Mouse (Mus musculus) erythroblast, embryonic 14.5 days (primary cell): ENCODE results near the gene Gm17606. TPM values are rescaled to one million over a fixed set of nuclear protein-coding genes. Genes with fewer than 3 reads are reported as not detected.
A peak's percentile ranks its signal among the peaks of the same experiment; 100 is the strongest.

ENCODE experiments used
- H3K27me3 ChIP-seq: 2 replicates; pipeline ENCODE4 v1.6.1; 2012; ENCODE audit warnings: inconsistent platforms; ENCODE audit not compliant: control insufficient read depth
- H3K36me3 ChIP-seq: 2 replicates; pipeline ENCODE4 v1.6.1; 2012; ENCODE audit warnings: mild to moderate bottlenecking, inconsistent platforms; ENCODE audit not compliant: control insufficient read depth
- H3K4me1 ChIP-seq: 2 replicates; pipeline ENCODE4 v1.6.1; 2012; ENCODE audit warnings: inconsistent platforms; ENCODE audit not compliant: control insufficient read depth
- H3K4me3 ChIP-seq: replicated peaks from 2 replicates; pipeline ENCODE3; 2012; ENCODE audit warnings: moderate library complexity, mild to moderate bottlenecking, inconsistent platforms
- H3K9me3 ChIP-seq: 2 replicates; pipeline ENCODE4 v1.6.1; 2012; ENCODE audit warnings: low read length, inconsistent platforms, mixed read lengths; ENCODE audit not compliant: control insufficient read depth
- GATA1 ChIP-seq: IDR thresholded peaks from 2 replicates; pipeline ENCODE4 v1.6.1; 2012; ENCODE audit warnings: low read length, inconsistent platforms, mixed read lengths
- TAL1 ChIP-seq: IDR thresholded peaks from 3 replicates; pipeline ENCODE4 v1.6.1; 2012; ENCODE audit warnings: low read length, inconsistent platforms, mixed read lengths
- polyA plus RNA-seq: library from polyadenylated mRNA; stranded (reverse); fragments of >175 nt; gene quantifications from 2 replicates; pipeline ENCODE4 v1.2.3, GENCODE M21; 2012

Gene Gm17606
- polyA plus RNA-seq, 1 experiment: not detected

- Histone ChIP-seq H3K9me3 (no peaks in the 10 kb centered on the region), H3K27me3 (peaks cover 3% of the 10 kb centered on the region), H3K36me3 (peaks cover 32% of the 10 kb centered on the region), H3K4me3 (no peak overlapping the region), H3K4me1 (peaks cover 12% of the 10 kb centered on the region)
- no peak for TF ChIP-seq TAL1
- TF ChIP-seq GATA1: no peak
Observed at GRCm38 (mm10) chr14:54634182-54634581, 6.6 kb upstream of the Gm17606 start.

- Histone ChIP-seq H3K4me3 (no peak overlapping the region), H3K9me3 (no peaks in the 10 kb centered on the region), H3K4me1 (peaks cover 15% of the 10 kb centered on the region), H3K27me3 (peaks cover 27% of the 10 kb centered on the region), H3K36me3 (peaks cover 29% of the 10 kb centered on the region)
- TF ChIP-seq TAL1 (no peak), GATA1 (peak; percentile 35; the same call in 1 of the 2 replicates)
Observed at GRCm38 (mm10) chr14:54636954-54637353, 3.8 kb upstream of the Gm17606 start.

DNA sequence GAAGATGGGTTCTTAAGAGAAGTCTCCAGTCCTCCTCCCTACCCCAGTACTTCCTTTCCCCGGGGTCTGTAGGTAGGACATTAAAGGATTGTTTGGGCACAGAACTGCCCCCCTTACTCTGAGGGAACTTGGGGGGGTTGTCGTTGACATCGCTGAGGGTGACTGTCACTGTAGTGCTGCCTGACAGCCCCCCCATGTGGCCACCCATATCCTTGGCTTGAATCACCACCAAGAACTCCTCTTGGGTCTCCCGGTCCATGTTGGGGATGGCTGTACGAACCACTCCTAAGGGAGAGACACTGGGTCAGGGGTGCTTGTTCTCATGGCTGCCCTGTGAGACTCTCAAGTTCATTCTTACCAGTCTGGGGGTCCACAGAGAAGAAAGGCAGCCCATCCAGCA, 2.5 kb upstream of the Gm17606 start:
- peaks cover 32% of the 10 kb centered on the region for H3K36me3 ChIP-seq

GRCm38 (mm10) chr14:54640121-54640520, 631 bp upstream of the Gm17606 start:
- H3K4me1 ChIP-seq: peaks cover 15% of the 10 kb centered on the region
- peaks cover 27% of the 10 kb centered on the region for H3K27me3 ChIP-seq
- H3K4me3 ChIP-seq: no peak overlapping the region
- no peaks in the 10 kb centered on the region; the same call in 1 of the 2 replicates for H3K9me3 ChIP-seq
- peaks cover 46% of the 10 kb centered on the region for H3K36me3 ChIP-seq
- TF ChIP-seq TAL1: no peak
- no peak for TF ChIP-seq GATA1

More for the DNA sequence above, 2.5 kb upstream of the Gm17606 start:
- no peaks in the 10 kb centered on the region for H3K9me3 ChIP-seq
- no peak for TF ChIP-seq TAL1
- TF ChIP-seq GATA1: no peak
- peaks cover 15% of the 10 kb centered on the region for H3K4me1 ChIP-seq
- peaks cover 27% of the 10 kb centered on the region for H3K27me3 ChIP-seq
- H3K4me3 ChIP-seq: no peak overlapping the region

DNA sequence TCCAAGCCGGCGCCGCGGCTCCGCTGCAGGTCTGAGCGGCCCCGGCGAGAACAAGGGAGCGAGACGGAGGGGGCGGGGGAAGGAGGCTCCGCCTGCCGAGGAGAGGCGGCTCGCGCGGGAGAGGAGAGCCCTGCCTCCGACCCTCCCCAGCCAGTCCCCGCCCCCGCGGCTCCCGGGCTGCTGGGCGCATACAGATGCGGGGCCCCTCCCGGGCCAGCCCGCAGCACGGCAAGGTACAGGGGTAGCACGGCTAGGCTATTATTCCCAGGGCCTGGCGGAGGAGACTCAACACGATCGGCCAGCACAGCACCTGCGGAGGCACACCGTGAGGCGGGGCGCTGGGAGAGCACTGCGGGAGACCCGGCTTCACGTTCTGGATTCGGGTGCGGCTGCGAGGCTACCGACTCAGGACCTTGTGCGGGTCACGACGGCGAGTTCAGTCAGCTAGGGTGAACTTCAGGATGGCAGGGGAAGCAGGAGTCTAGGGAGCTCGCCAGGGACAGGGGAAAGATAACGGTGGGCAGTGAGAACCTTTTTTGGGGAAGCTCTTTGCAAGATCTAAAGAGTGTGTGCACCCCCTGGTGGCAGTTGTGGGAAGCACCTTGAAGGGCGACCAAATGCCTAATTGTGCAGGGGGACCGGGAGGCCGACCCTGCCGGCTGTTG, 685 bp downstream of the Gm17606 start, which contains the start of gene Cdh24:
Gene Cdh24 (minus strand): TSS at position 60 of the 665 bp plus-strand sequence.
- peaks cover 15% of the 10 kb centered on the region for H3K4me1 ChIP-seq
- TF ChIP-seq TAL1 (no peak), GATA1 (peak; percentile 25; the same call in 1 of the 2 replicates)
- H3K27me3 ChIP-seq: peaks cover 27% of the 10 kb centered on the region
- H3K36me3 ChIP-seq: peaks cover 57% of the 10 kb centered on the region
- peak within 1 kb of the TSS; percentile 75 for H3K4me3 ChIP-seq
- no peaks in the 10 kb centered on the region; the same call in 1 of the 2 replicates for H3K9me3 ChIP-seq

DNA sequence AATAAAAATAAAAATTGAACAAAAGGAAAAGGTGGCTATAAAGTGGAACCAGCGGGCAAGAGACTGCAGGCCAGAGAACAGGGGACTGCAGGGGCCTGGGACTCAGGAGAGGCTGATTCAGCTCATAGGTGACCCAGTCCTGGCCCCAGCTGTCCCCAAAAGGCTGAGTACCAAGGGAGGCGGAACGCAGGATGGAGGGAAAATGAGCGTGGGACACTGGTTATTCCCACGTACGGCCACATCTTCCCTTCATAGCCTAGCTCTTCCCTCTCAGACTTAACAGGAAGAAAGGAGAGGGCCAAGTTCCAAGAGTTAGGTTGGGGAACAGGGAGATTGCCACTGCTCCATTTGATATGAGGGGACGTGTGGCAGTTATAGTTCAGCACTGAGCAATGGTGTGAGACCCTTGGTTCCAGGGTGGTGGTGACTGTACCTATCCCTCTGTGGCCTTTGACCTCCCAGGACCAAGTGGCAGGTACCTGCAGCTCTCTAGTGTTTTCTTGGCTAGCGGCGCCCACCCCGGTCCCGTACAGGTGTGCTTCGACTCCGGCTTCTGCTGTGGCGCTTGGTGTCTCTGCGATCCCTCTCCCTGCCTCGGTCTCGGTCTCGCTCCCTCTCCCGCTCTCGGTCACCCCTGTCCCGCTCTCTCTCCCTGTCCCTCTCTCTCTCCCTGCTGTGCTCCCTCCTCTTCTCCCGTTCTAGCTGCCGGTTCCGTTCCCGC, 1.6 kb downstream of the Gm17606 start:
- H3K4me1 ChIP-seq: peaks cover 15% of the 10 kb centered on the region
- no peak overlapping the region for H3K4me3 ChIP-seq
- no peaks in the 10 kb centered on the region; the same call in 1 of the 2 replicates for H3K9me3 ChIP-seq
- H3K27me3 ChIP-seq: peaks cover 27% of the 10 kb centered on the region
- TF ChIP-seq GATA1 (no peak), TAL1 (no peak)
- H3K36me3 ChIP-seq: peaks cover 60% of the 10 kb centered on the region

DNA sequence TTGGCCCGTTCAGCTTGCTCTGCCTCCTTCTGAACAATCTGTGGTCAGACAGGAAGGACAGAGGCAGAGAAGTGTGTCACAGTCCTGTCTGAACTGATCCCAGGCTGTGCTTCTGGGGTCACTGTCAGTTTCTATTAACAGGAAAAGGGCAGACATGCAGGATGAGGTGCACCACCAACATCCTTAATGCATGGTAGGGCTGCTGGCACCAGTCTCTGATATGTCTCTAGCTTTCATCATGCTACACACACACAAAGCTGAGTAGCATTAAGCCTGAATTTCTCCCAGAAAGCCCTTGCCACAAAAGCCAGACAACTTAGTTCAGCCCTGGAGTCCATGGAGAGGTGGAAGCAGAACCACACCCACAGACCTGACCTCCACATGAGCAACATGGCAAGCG, 2.3 kb downstream of the Gm17606 start:
- Histone ChIP-seq H3K9me3 (no peaks in the 10 kb centered on the region; the same call in 1 of the 2 replicates), H3K4me3 (no peak overlapping the region), H3K27me3 (peaks cover 27% of the 10 kb centered on the region), H3K36me3 (peaks cover 64% of the 10 kb centered on the region), H3K4me1 (peaks cover 15% of the 10 kb centered on the region)
- TF ChIP-seq GATA1 (no peak), TAL1 (no peak)

DNA sequence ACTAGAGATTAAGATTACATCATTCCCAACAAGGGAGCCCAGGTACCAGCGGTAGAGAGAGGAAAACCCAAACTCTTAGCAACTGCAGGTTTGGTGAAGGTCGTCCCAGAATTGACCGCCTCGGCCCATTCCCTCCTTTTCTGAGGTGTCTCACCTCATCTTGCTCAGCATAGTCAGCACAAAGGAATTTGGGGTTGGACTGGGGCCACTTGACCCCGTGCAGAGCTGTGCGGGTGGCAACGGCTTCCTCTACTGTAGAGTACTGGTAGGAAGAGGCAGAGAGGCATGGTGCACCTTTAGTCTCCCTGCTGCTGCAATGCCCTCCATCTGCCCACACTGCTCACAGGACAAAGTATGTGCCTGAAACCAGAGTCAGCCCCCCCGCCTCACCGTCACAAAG, 3.5 kb downstream of the Gm17606 start:
- Histone ChIP-seq H3K9me3 (no peaks in the 10 kb centered on the region; the same call in 1 of the 2 replicates), H3K36me3 (peaks cover 75% of the 10 kb centered on the region), H3K4me1 (peaks cover 20% of the 10 kb centered on the region), H3K27me3 (peaks cover 23% of the 10 kb centered on the region), H3K4me3 (no peak overlapping the region)
- TF ChIP-seq GATA1: no peak
- no peak for TF ChIP-seq TAL1

DNA sequence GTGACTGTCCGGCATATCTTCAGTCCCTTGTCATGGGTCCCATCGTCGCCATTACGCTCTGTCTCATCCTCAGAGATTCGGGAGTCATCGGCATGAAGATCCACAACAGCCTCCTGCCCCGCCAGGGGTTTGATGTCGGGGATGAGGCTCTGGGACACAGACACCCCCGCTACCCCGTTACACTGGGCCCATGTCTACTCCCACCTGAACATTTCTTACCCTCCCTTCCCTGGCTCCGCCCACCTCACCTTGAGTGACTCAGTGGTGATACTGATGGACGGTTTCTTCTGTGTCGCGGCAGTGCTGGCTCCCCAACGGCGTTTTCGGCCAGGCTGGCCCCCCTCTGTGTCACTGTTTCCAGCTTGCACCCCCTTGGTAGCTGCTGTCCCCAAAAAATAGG, 5.7 kb downstream of the Gm17606 start:
- Histone ChIP-seq H3K4me1 (peaks cover 16% of the 10 kb centered on the region), H3K9me3 (no peaks in the 10 kb centered on the region; the same call in 1 of the 2 replicates), H3K4me3 (no peak overlapping the region), H3K36me3 (peaks cover 97% of the 10 kb centered on the region), H3K27me3 (peaks cover 1% of the 10 kb centered on the region)
- TF ChIP-seq GATA1: no peak
- no peak for TF ChIP-seq TAL1
